23 mouse cellular contexts compared by ENCODE assay signal in the genomic region with DNA sequence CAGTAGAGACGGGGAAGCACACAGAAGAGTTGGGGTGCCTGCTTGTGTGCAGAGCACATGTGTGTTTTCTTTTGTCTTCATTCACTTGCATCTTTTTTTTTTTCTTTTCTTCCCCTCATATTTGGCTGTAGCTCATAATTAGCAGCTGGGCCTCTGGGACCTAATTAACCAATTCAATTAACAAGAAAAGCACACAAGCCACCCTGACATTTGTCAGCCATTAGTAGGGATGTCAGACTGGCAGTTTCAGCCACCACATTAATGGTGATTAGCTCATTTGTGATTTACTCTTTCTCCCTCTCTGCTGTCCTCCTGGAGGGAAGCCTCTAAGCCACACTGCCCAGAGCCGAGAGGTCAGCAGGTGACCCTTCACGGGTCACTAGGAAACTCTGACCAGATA.
DNase-seq lines count a peak whose midpoint lies in the region; ATAC-seq and TF ChIP-seq lines count a peak whose summit lies in the region.
"Had no signal": no experiment of that assay in that cellular context is flagged by ENCODE, and none has a peak within 500 bp of the region (broad histone marks: within the 10 kb centered on the region; RNA-seq: fewer than 3 reads in every experiment).

No protein-coding gene starts in this region.

- no peak overlapping the region for H3K9ac ChIP-seq in midbrain, embryonic 12.5 days (replicated peaks)
- H3K9ac ChIP-seq: hindbrain, embryonic 15.5 days; kidney, embryonic 15.5 days; limb, embryonic 15.5 days; liver, embryonic 15.5 days had no signal

- H3K4me3 ChIP-seq in testis, adult 2 months (ENCODE audit: control insufficient read depth, low read depth, low read length): peak overlapping the region; percentile 8
- H3K4me3 ChIP-seq in midbrain, embryonic 12.5 days: no peak overlapping the region
- H3K4me3 ChIP-seq: heart, embryonic 10.5 days; hindbrain, embryonic 15.5 days; kidney, embryonic 15.5 days; limb, embryonic 15.5 days; liver, embryonic 15.5 days had no signal

- no peak for TF ChIP-seq POLR2A in testis, adult 2 months (IDR thresholded peaks at IDR 0.05; ENCODE audit: control insufficient read depth, low read depth, low read length)

- TF ChIP-seq CTCF in testis, adult 2 months (IDR thresholded peaks at IDR 0.05; ENCODE audit: control insufficient read depth, insufficient read depth, insufficient replicate concordance, low read depth, low read length): no peak

- H3K36me3 ChIP-seq in testis, adult 2 months (ENCODE audit: control insufficient read depth, insufficient read depth, low read length): no peaks in the 10 kb centered on the region
- no peaks in the 10 kb centered on the region for H3K36me3 ChIP-seq in midbrain, embryonic 12.5 days
- H3K36me3 ChIP-seq: heart, embryonic 10.5 days; hindbrain, embryonic 15.5 days; kidney, embryonic 15.5 days; limb, embryonic 15.5 days; liver, embryonic 15.5 days had no signal

- no peak overlapping the region for H3K4me2 ChIP-seq in midbrain, embryonic 12.5 days (replicated peaks)
- H3K4me2 ChIP-seq: hindbrain, embryonic 15.5 days; kidney, embryonic 15.5 days; limb, embryonic 15.5 days; liver, embryonic 15.5 days had no signal

- ATAC-seq in midbrain, embryonic 12.5 days (ENCODE audit: low FRiP score, low read depth): no peak
- ATAC-seq: activated CD4-positive, CD25-positive, alpha-beta regulatory T cell, adult 4 months; CD4-positive, CD25-positive, alpha-beta regulatory T cell, adult 4 months; intestine, postnatal 0 days had no signal

- no peaks in the 10 kb centered on the region for H3K27me3 ChIP-seq in testis, adult 2 months (ENCODE audit: control insufficient read depth, insufficient read depth, low read length)
- peaks cover 5% of the 10 kb centered on the region; the same call in 1 of the 2 replicates for H3K27me3 ChIP-seq in midbrain, embryonic 12.5 days
- H3K27me3 ChIP-seq: hindbrain, embryonic 15.5 days; kidney, embryonic 15.5 days; limb, embryonic 15.5 days; liver, embryonic 15.5 days had no signal

- peaks cover 4% of the 10 kb centered on the region; the same call in 1 of the 2 replicates for H3K4me1 ChIP-seq in testis, adult 2 months (ENCODE audit: control insufficient read depth, insufficient read depth, low read length)
- H3K4me1 ChIP-seq in midbrain, embryonic 12.5 days: peaks cover 6% of the 10 kb centered on the region; the same call in 1 of the 2 replicates
- H3K4me1 ChIP-seq: kidney, embryonic 15.5 days; limb, embryonic 15.5 days had no signal

- H3K27ac ChIP-seq in testis, adult 2 months (ENCODE audit: control insufficient read depth, insufficient read depth, low read depth, low read length): no peak overlapping the region
- peak overlapping the region; percentile 12; the same call in 1 of the 2 replicates for H3K27ac ChIP-seq in midbrain, embryonic 12.5 days (replicated peaks)
- H3K27ac ChIP-seq: hindbrain, embryonic 15.5 days; kidney, embryonic 15.5 days; limb, embryonic 15.5 days; liver, embryonic 15.5 days; macrophage had no signal

- no peaks in the 10 kb centered on the region for H3K9me3 ChIP-seq in midbrain, embryonic 12.5 days
- H3K9me3 ChIP-seq: heart, embryonic 10.5 days; hindbrain, embryonic 15.5 days; kidney, embryonic 15.5 days; limb, embryonic 15.5 days; liver, embryonic 15.5 days had no signal

- WGBS in midbrain, embryonic 12.5 days: 28% methylated on average over 3 of the region's 3 CpGs

- peak; percentile 32 for DNase-seq in embryo, embryonic 10.5 days (ENCODE audit: low spot score)
- no peak for DNase-seq in embryo, embryonic 11 days
- DNase-seq in testis, postnatal 14 days (ENCODE audit: low spot score): no peak
- DNase-seq in retina, postnatal 1 day: peak; percentile 87
- DNase-seq in adrenal gland, postnatal 4 days (ENCODE audit: low spot score in 2 of 2): no peak
- DNase-seq in right cerebral cortex, postnatal 4 days: no peak
- DNase-seq: adrenal gland, postnatal 10 days; cerebellum, adult 11 months; cerebellum, postnatal 14 days; gastrocnemius, postnatal 10 days; kidney, postnatal 4 days; right cerebral cortex, postnatal 14 days had no signal

Comparison
In these comparisons a context has a peak if more than half of its experiments do, and no peak if none do; other contexts are left out.
1. DNase-seq: peak in embryo, embryonic 10.5 days (single experiment) and retina, postnatal 1 day (single experiment); none in embryo, embryonic 11 days (single experiment), testis, postnatal 14 days (single experiment), adrenal gland, postnatal 4 days (0 of 2) and right cerebral cortex, postnatal 4 days (single experiment).